Mouse (Mus musculus) intestine, embryonic 15.5 days (tissue): Measurements from ENCODE around the gene Eps15l1. TPM values are rescaled to one million over a fixed set of nuclear protein-coding genes. Genes with fewer than 3 reads are reported as not detected.

Experiments
- ATAC-seq: fragments of 200-750 bp; cut with Nextera tagmentation; 2 replicates; pipeline ENCODE4 v1.8.0; 2017; ENCODE audit warnings: moderate TSS enrichment, moderate library complexity
- H3K27ac ChIP-seq: fragments of 300-500 bp; sonication (generic); 2 replicates; pipeline ENCODE4 v1.5.1; 2015; ENCODE audit warnings: mild to moderate bottlenecking, inconsistent platforms
- H3K27me3 ChIP-seq: fragments of 300-500 bp; sonication (generic); replicated peaks from 2 replicates; pipeline ENCODE4 v1.6.1; 2015; ENCODE audit warnings: inconsistent platforms
- H3K36me3 ChIP-seq: fragments of 300-500 bp; sonication (generic); 2 replicates; pipeline ENCODE4 v1.6.1; 2015; ENCODE audit warnings: inconsistent platforms
- H3K4me1 ChIP-seq: fragments of 300-500 bp; sonication (generic); replicated peaks from 2 replicates; pipeline ENCODE4 v1.6.1; 2015; ENCODE audit warnings: inconsistent platforms
- H3K4me2 ChIP-seq: fragments of 300-500 bp; sonication (generic); replicated peaks from 2 replicates; pipeline ENCODE4 v1.6.1; 2015; ENCODE audit warnings: mild to moderate bottlenecking, inconsistent platforms
- H3K4me3 ChIP-seq: fragments of 300-500 bp; sonication (generic); replicated peaks from 2 replicates; pipeline ENCODE4 v1.5.1; 2015; ENCODE audit warnings: inconsistent platforms
- H3K9ac ChIP-seq: fragments of 300-500 bp; sonication (generic); 2 replicates; pipeline ENCODE4 v1.6.1; 2015; ENCODE audit warnings: inconsistent platforms
- H3K9me3 ChIP-seq: fragments of 300-500 bp; sonication (generic); 2 replicates; pipeline ENCODE4 v1.6.1; 2016; ENCODE audit warnings: inconsistent platforms
- WGBS: fragments of 180-500 bp; shearing (Covaris S2); methylation state at CpG from one replicate; pipeline ENCODE4 v1.1.7; 2015; 5-methylcytosine and 5-hydroxymethylcytosine counted together
- polyA plus RNA-seq: library from polyadenylated mRNA; unstranded; fragments of >200 nt; fragmentation: Nextera tagmentation; extraction: Ambion mirVana; gene quantifications from 2 replicates; pipeline ENCODE4 v1.2.1, GENCODE M21; 2015

Eps15l1 gene
- polyA plus RNA-seq, 1 experiment from 2014 or later = 43.6 TPM

GRCm38 (mm10) chr8:72310849-72311506, 110.3 kb downstream of the Eps15l1 start:
- Histone ChIP-seq H3K9me3 (no peaks in the 10 kb centered on the region), H3K4me2 (no peak overlapping the region), H3K36me3 (no peaks in the 10 kb centered on the region), H3K9ac (no peak overlapping the region), H3K4me3 (no peak overlapping the region), H3K27me3 (no peaks in the 10 kb centered on the region), H3K27ac (no peak overlapping the region), H3K4me1 (no peaks in the 10 kb centered on the region; the same call in 1 of the 2 replicates)
- WGBS = 52% methylated on average over 8 of the region's 8 CpGs
- ATAC-seq = peak; percentile 80

DNA sequence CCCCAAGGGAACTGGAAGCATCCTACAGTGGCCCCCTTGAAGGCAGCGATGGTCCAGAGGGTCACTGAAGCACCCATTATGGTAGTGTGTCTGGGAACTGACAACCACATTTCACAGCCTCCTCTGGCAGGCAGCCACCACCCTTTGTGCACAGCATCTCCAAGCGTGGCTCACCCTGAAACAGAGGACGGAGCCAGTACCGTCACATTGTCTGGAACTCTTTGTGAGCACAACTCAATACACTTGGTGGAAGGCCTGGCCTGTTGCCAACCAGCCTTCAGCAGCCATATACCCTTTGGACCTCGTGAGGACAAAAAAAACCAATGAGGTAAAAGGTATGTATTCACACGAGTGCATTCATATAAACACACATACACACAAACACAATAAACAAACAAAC, 113.0 kb downstream of the Eps15l1 start:
- peak; percentile 76; the same call in 1 of the 2 replicates for ATAC-seq
- H3K27ac ChIP-seq = no peak overlapping the region
- 45% methylated on average over 6 of the region's 6 CpGs for WGBS
- no peaks in the 10 kb centered on the region for H3K36me3 ChIP-seq
- H3K9me3 ChIP-seq = no peaks in the 10 kb centered on the region
- H3K4me1 ChIP-seq = no peaks in the 10 kb centered on the region; the same call in 1 of the 2 replicates
- no peak overlapping the region for H3K9ac ChIP-seq
- no peak overlapping the region for H3K4me3 ChIP-seq
- no peak overlapping the region for H3K4me2 ChIP-seq
- H3K27me3 ChIP-seq = no peaks in the 10 kb centered on the region

DNA sequence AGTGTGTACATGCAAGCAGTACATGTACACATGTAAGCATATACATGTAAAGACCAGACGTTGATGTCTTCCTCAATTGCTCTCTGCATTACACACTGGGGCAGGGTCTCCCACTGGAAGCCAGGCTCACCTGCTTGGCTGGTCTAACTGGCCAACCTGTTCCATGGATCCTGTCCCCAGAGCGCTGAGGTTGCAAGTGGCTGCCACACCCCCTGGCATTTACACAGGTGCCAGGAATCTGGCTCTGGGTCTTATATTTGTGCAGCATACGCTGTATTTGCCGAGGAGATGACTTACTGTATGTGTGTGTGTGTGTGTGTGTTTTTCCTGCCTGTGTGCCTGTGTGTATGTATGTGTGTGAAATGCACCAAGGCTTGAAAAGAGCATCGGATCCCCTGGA, 114.3 kb downstream of the Eps15l1 start:
- ATAC-seq = no peak

DNA sequence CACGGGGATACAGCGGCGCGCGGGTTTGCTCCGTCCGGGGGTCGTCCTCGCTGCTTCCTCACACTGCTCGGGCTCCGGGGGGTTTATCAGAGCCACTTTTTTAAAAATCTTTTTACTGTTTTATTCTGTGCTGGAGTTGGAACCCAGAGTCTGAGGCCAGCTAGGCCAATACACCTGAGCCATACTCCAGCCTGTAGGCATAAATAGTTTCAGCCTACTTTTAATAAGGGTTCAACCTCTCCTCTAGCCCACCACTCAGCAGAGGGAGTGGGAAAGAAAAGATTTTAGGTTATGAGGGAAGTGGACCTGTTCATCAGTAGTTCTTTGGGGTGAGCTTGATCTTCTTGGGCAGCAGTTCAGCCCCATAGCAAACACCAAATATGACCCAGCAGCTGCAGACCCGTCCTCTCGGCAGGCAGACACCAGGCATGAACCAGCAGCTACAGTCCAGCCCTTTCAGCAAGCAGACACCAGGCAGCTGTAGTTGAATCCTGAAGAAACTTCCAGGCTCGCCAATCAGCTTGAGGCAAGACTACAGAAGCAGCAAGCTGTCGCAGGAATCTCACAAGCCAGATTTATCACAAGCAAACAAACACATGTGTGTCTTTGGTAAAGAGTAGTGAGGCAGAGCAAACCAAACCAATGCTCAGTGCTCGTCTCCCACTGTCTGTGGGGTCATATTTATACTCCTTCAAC, 115.9 kb downstream of the Eps15l1 start, which contains the start of gene Gm10282:
Gene Gm10282, minus strand, starts transcription at position 51 of the 696 bp plus-strand sequence.
- Histone ChIP-seq H3K36me3 (no peaks in the 10 kb centered on the region), H3K4me2 (no peak within 1 kb of the TSS), H3K9ac (no peak within 1 kb of the TSS), H3K4me1 (no peaks in the 10 kb centered on the region; the same call in 1 of the 2 replicates), H3K9me3 (no peaks in the 10 kb centered on the region), H3K27me3 (no peaks in the 10 kb centered on the region), H3K4me3 (no peak within 1 kb of the TSS), H3K27ac (no peak within 1 kb of the TSS)
- ATAC-seq = no peak
- WGBS = 62% methylated on average over 16 of the region's 16 CpGs

More for the DNA sequence above, 114.3 kb downstream of the Eps15l1 start:
- no peak overlapping the region for H3K4me3 ChIP-seq
- 83% methylated on average over 5 of the region's 5 CpGs for WGBS
- no peak overlapping the region for H3K4me2 ChIP-seq
- no peaks in the 10 kb centered on the region for H3K27me3 ChIP-seq
- no peaks in the 10 kb centered on the region for H3K9me3 ChIP-seq
- H3K9ac ChIP-seq = no peak overlapping the region
- H3K27ac ChIP-seq = no peak overlapping the region
- H3K36me3 ChIP-seq = no peaks in the 10 kb centered on the region
- no peaks in the 10 kb centered on the region; the same call in 1 of the 2 replicates for H3K4me1 ChIP-seq

- Histone ChIP-seq H3K27me3 (no peaks in the 10 kb centered on the region), H3K9me3 (no peaks in the 10 kb centered on the region), H3K36me3 (no peaks in the 10 kb centered on the region), H3K4me2 (no peak overlapping the region), H3K4me1 (no peaks in the 10 kb centered on the region; the same call in 1 of the 2 replicates), H3K9ac (no peak overlapping the region), H3K4me3 (no peak overlapping the region), H3K27ac (no peak overlapping the region)
- ATAC-seq = no peak; the same call in 1 of the 2 replicates
- WGBS = 54% methylated on average over 8 of the region's 8 CpGs
Observed at GRCm38 (mm10) chr8:72303633-72304032, 117.6 kb downstream of the Eps15l1 start.

- no peak overlapping the region for H3K4me3 ChIP-seq
- 65% methylated on average over 8 of the region's 8 CpGs for whole genome bisulfite sequencing
- no peak for ATAC-seq
- no peak overlapping the region for H3K27ac ChIP-seq
- no peak overlapping the region for H3K9ac ChIP-seq
- H3K4me2 ChIP-seq = no peak overlapping the region
- no peaks in the 10 kb centered on the region for H3K9me3 ChIP-seq
- no peaks in the 10 kb centered on the region for H3K27me3 ChIP-seq
- H3K36me3 ChIP-seq = no peaks in the 10 kb centered on the region
- no peaks in the 10 kb centered on the region; the same call in 1 of the 2 replicates for H3K4me1 ChIP-seq
Observed at GRCm38 (mm10) chr8:72302986-72303612, 118.2 kb downstream of the Eps15l1 start.

DNA sequence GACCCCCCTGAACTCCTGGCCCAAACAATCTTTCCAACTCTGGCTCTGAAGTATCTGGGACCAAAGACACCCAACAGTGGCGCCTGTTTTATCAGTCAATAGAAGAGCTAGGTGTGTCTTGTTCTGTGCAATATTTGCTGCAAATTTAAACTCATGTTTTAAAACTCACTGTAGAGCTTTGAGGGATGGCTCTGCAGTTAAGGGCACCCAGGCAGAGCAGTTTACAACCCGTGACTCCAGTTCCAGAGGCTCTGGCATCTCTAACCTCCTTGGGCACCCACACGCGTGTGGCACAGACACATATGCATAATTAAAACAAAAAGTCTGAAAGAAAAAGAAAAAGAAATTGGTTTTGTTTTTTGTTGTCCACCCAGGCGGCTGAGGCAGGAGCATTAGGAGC, 119.8 kb downstream of the Eps15l1 start:
- no peaks in the 10 kb centered on the region for H3K36me3 ChIP-seq
- no peak overlapping the region for H3K4me2 ChIP-seq
- H3K27me3 ChIP-seq = no peaks in the 10 kb centered on the region
- no peaks in the 10 kb centered on the region for H3K9me3 ChIP-seq
- H3K27ac ChIP-seq = no peak overlapping the region
- no peaks in the 10 kb centered on the region for H3K4me1 ChIP-seq
- no peak for ATAC-seq
- no peak overlapping the region for H3K4me3 ChIP-seq
- H3K9ac ChIP-seq = no peak overlapping the region
- WGBS = 79% methylated on average over 5 of the region's 5 CpGs

DNA sequence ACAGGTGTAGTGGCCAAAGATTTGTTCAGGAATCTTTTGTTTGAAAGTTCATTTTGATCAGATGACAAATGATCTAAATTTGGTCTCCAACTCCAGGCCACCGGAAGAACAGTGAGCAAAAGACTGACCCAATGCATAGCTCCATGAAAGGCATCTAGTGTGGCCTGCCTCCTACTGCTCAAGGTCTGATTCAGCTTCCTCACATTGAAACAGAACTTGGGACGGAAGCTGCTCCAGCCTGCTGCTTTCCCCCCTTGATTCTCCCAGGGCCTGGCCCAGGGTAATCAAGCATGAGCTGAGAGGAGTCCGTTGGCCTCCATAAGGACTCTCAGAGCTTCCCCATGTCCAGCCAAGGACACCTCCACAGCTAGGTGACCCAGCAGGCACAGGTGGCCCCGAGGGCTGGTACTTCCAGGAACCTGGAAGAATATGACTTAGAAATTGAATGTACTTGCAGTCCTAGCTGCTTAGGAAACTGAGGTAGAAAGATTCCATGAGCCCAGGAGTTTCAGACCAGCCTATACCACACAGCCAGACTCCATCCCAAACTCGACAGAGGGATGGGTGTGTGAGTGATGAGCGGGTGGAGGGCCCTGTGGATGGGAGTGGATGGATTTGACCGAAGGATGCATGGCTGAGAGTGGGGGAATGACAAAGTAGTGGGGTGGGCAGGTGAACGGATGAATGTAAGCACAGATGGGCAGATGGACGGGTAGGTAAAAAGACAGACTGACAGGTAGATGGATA, 120.4 kb downstream of the Eps15l1 start:
- no peak overlapping the region for H3K9ac ChIP-seq
- WGBS = 70% methylated on average over 9 of the region's 9 CpGs
- ATAC-seq = no peak

DNA sequence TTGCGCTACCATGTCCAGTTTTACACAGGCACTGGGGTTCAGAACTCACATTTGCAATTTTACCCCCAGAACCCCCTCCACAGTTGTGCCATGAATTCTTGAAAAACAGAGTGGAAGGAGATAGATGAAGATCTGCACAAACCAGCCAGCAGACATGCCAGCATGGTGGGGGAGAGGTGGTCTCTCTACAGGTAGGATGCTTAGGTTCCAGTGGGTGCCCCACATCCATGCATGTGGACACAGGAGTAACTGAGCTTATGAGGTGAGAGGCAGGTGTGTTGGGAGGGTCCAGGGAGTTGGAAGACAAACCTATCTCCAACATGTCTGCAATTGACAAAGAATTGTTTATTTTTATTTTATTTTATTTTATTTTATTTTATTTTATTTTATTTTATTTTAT, 122.3 kb downstream of the Eps15l1 start:
- no peak for ATAC-seq
- Histone ChIP-seq H3K4me1 (0 out of 2 replicates have a peak, but pooled peaks cover 5% of the 10 kb centered on the region), H3K27ac (no peak overlapping the region), H3K36me3 (no peaks in the 10 kb centered on the region), H3K9ac (no peak overlapping the region), H3K4me2 (no peak overlapping the region), H3K9me3 (no peaks in the 10 kb centered on the region), H3K4me3 (no peak overlapping the region), H3K27me3 (no peaks in the 10 kb centered on the region)
- 89% methylated on average over 1 of the region's 1 CpGs for WGBS

More for the DNA sequence above, 120.4 kb downstream of the Eps15l1 start:
- Histone ChIP-seq H3K36me3 (no peaks in the 10 kb centered on the region), H3K27me3 (no peaks in the 10 kb centered on the region), H3K4me1 (0 out of 2 replicates have a peak, but pooled peaks cover 4% of the 10 kb centered on the region), H3K9me3 (no peaks in the 10 kb centered on the region), H3K4me2 (no peak overlapping the region), H3K27ac (no peak overlapping the region), H3K4me3 (no peak overlapping the region)

DNA sequence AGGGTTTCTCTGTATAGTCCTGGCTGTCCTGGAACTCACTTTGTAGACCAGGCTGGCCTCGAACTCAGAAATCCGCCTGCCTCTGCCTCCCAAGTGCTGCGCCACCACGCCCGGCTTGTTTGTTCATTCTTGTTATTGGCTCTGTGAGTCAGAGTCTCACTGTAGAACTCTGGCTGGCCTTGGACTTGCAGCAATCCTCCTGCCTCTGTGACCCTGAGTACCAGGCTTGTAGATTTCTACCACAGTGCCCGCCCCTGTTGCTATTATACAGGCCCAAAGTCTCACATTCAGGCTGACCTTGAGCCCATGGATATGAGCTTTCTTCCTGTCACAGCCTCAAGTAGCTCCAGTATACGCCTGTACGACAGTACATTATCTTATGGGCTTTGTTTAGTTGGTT, 124.7 kb downstream of the Eps15l1 start:
- no peak overlapping the region for H3K4me3 ChIP-seq

DNA sequence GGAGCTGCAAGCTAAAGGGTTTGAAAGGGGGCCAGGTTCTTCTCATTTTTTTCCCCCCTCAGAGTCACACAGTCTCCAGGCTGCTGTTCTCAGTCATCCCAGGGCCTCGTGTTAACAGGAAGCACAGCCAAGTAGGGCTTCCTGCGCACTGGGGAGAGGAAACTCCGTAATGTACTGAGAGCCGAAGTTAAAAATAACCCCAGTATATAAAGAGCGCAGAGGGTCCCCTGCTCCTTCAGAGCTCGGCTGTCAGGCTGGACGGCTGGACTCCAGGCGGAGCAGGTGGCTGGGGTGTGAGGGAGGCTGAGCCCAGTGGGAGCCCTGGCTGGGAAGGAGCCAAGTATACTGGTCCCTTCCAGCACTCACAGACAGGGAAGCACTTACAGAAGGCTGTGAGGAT, 125.6 kb downstream of the Eps15l1 start:
- no peaks in the 10 kb centered on the region for H3K36me3 ChIP-seq
- WGBS = 28% methylated on average over 8 of the region's 8 CpGs
- H3K9me3 ChIP-seq = no peaks in the 10 kb centered on the region
- 0 out of 2 replicates have a peak, but pooled peaks cover 5% of the 10 kb centered on the region for H3K4me1 ChIP-seq
- ATAC-seq = peak; percentile 93
- H3K27ac ChIP-seq = peak overlapping the region; percentile 67
- H3K9ac ChIP-seq = no peak overlapping the region
- H3K4me3 ChIP-seq = no peak overlapping the region
- no peaks in the 10 kb centered on the region for H3K27me3 ChIP-seq
- no peak overlapping the region for H3K4me2 ChIP-seq

More for the DNA sequence above, 124.7 kb downstream of the Eps15l1 start:
- Histone ChIP-seq H3K4me2 (no peak overlapping the region), H3K27me3 (no peaks in the 10 kb centered on the region), H3K9me3 (no peaks in the 10 kb centered on the region), H3K36me3 (no peaks in the 10 kb centered on the region), H3K9ac (no peak overlapping the region), H3K4me1 (0 out of 2 replicates have a peak, but pooled peaks cover 5% of the 10 kb centered on the region), H3K27ac (no peak overlapping the region)
- no peak for ATAC-seq
- WGBS = 91% methylated on average over 8 of the region's 8 CpGs

- H3K27me3 ChIP-seq = no peaks in the 10 kb centered on the region
- 0 out of 2 replicates have a peak, but pooled peaks cover 5% of the 10 kb centered on the region for H3K4me1 ChIP-seq
- H3K9me3 ChIP-seq = no peaks in the 10 kb centered on the region
- peak overlapping the region; percentile 67 for H3K27ac ChIP-seq
- H3K4me2 ChIP-seq = no peak overlapping the region
- H3K36me3 ChIP-seq = no peaks in the 10 kb centered on the region
- no peak for ATAC-seq
- H3K4me3 ChIP-seq = no peak overlapping the region
- H3K9ac ChIP-seq = no peak overlapping the region
- WGBS = 66% methylated on average over 3 of the region's 3 CpGs
Observed at GRCm38 (mm10) chr8:72295125-72295524, 126.1 kb downstream of the Eps15l1 start.
